ENCODE assay signal across 8 mouse cellular contexts in genomic region chr7:79052521-79053382, GRCm38 (mm10). TPM values are rescaled to one million over a fixed set of nuclear protein-coding genes. Genes with fewer than 3 reads are reported as not detected.
DNase-seq lines count a peak whose midpoint lies in the region; ATAC-seq and TF ChIP-seq lines count a peak whose summit lies in the region.

No protein-coding gene starts in this region.

- H3K4me2 ChIP-seq in intestine, embryonic 15.5 days (replicated peaks) = peak overlapping the region; percentile 83
- peak overlapping the region; percentile 89 for H3K4me2 ChIP-seq in stomach, embryonic 14.5 days (replicated peaks; ENCODE audit: low read depth, low read length)

- TF ChIP-seq CTCF in gastrocnemius, adult 2 months (IDR thresholded peaks at IDR 0.05) = no peak
- TF ChIP-seq CTCF in testis, adult 2 months (IDR thresholded peaks at IDR 0.05; ENCODE audit: control insufficient read depth, insufficient read depth, insufficient replicate concordance, low read depth, low read length) = no peak

- peak overlapping the region; percentile 49 for H3K4me3 ChIP-seq in gastrocnemius, adult 2 months
- H3K4me3 ChIP-seq in testis, adult 2 months (ENCODE audit: control insufficient read depth, low read depth, low read length) = peak overlapping the region; percentile 56
- peak overlapping the region; percentile 41 for H3K4me3 ChIP-seq in intestine, embryonic 15.5 days (replicated peaks)
- H3K4me3 ChIP-seq in stomach, embryonic 14.5 days (ENCODE audit: low read depth, low read length) = peak overlapping the region; percentile 42

- no peak for TF ChIP-seq POLR2A in testis, adult 2 months (IDR thresholded peaks at IDR 0.05; ENCODE audit: control insufficient read depth, low read depth, low read length)

- no peak for DNase-seq in gastrocnemius, adult 2 months
- DNase-seq in gastrocnemius, postnatal 14 days = no peak
- DNase-seq in testis, postnatal 14 days (ENCODE audit: low spot score) = no peak
- DNase-seq in spleen, postnatal 14 days (ENCODE audit: low spot score in 2 of 2) = no peak
- DNase-seq in c-Kit-positive CD71-positive TER-119-positive erythroid progenitor cells, embryonic 14.5 days (ENCODE audit: low spot score) = no peak

- H3K27ac ChIP-seq in gastrocnemius, adult 2 months = no peak overlapping the region
- no peak overlapping the region for H3K27ac ChIP-seq in testis, adult 2 months (ENCODE audit: control insufficient read depth, insufficient read depth, low read depth, low read length)
- H3K27ac ChIP-seq in intestine, embryonic 15.5 days = no peak overlapping the region
- no peak overlapping the region for H3K27ac ChIP-seq in stomach, embryonic 14.5 days (ENCODE audit: low read length)

- peak overlapping the region; percentile 23; the same call in 1 of the 2 replicates for H3K9ac ChIP-seq in intestine, embryonic 15.5 days
- H3K9ac ChIP-seq in stomach, embryonic 14.5 days (replicated peaks; ENCODE audit: low read depth, low read length) = no peak overlapping the region; the same call in 1 of the 2 replicates

- 3% methylated on average over 59 of the region's 66 CpGs for WGBS in intestine, embryonic 15.5 days
- 1% methylated on average over 60 of the region's 66 CpGs for WGBS in stomach, embryonic 14.5 days

- H3K4me1 ChIP-seq in testis, adult 2 months (ENCODE audit: control insufficient read depth, insufficient read depth, low read length) = peaks cover 6% of the 10 kb centered on the region
- H3K4me1 ChIP-seq in intestine, embryonic 15.5 days (replicated peaks) = peaks cover 13% of the 10 kb centered on the region
- peaks cover 4% of the 10 kb centered on the region; the same call in 1 of the 2 replicates for H3K4me1 ChIP-seq in stomach, embryonic 14.5 days (ENCODE audit: control insufficient read depth, insufficient read depth, low read length)

- no peaks in the 10 kb centered on the region for H3K27me3 ChIP-seq in testis, adult 2 months (ENCODE audit: control insufficient read depth, insufficient read depth, low read length)
- H3K27me3 ChIP-seq in intestine, embryonic 15.5 days (replicated peaks) = peaks cover 57% of the 10 kb centered on the region
- peaks cover 48% of the 10 kb centered on the region for H3K27me3 ChIP-seq in stomach, embryonic 14.5 days (ENCODE audit: control insufficient read depth, insufficient read depth, low read length)

- intact Hi-C loops in gastrocnemius, adult 2 months (cut with DNase I) = no loop called here
- intact Hi-C loops in gastrocnemius, postnatal 14 days (cut with DNase I; ENCODE audit: low total_unique reads) = no loop called here

- H3K36me3 ChIP-seq in testis, adult 2 months (ENCODE audit: control insufficient read depth, insufficient read depth, low read length) = no peaks in the 10 kb centered on the region
- no peaks in the 10 kb centered on the region for H3K36me3 ChIP-seq in intestine, embryonic 15.5 days
- H3K36me3 ChIP-seq in stomach, embryonic 14.5 days (ENCODE audit: control insufficient read depth, insufficient read depth, low read length) = no peaks in the 10 kb centered on the region

- H3K9me3 ChIP-seq in intestine, embryonic 15.5 days = no peaks in the 10 kb centered on the region
- no peaks in the 10 kb centered on the region for H3K9me3 ChIP-seq in stomach, embryonic 14.5 days (ENCODE audit: control insufficient read depth, low read depth, low read length)

- peak; percentile 43; the same call in 1 of the 2 replicates for ATAC-seq in intestine, embryonic 15.5 days
- peak; percentile 69; the same call in 1 of the 2 replicates for ATAC-seq in stomach, embryonic 14.5 days (ENCODE audit: insufficient number of reproducible peaks, insufficient read depth, low FRiP score, low read depth)

RNA-seq across cellular contexts. Expression of gene Acan, which starts 0.5 kb away (rescaled TPM):
- under 1 TPM in 1 of 2 experiments, not detected in 1; 0.03 TPM for total RNA-seq in gastrocnemius, adult 2 months (2021)
- 1 to 10 TPM; 2.0 to 2.4 TPM for total RNA-seq in gastrocnemius, postnatal 14 days (2021)
- polyA plus RNA-seq in testis, adult 2 months (2012; rRNA removed) = 0.22 and 0.34 TPM in 2 replicates
- 0.49 and 0.51 TPM in 2 replicates for polyA plus RNA-seq in intestine, embryonic 15.5 days (2015; fragmentation: Nextera tagmentation; extraction: Ambion mirVana)
- 0.36 and 1.1 TPM in 2 replicates for polyA plus RNA-seq in stomach, embryonic 14.5 days (2014; fragmentation: Nextera tagmentation; extraction: Ambion mirVana)
